Mouse (Mus musculus): ENCODE data around the gene Mcm5. TPM values are rescaled to one million over a fixed set of nuclear protein-coding genes. Genes with fewer than 3 reads are reported as not detected.

Mcm5 gene
- 76.2 and 86.5 TPM in 2 replicates for polyA plus RNA-seq (2012; rRNA removed)

GRCm38 (mm10) chr8:75109236-75109967 is at the start of gene Mcm5:
TSS of gene Mcm5 (plus strand) at chr8:75109569.

DNA sequence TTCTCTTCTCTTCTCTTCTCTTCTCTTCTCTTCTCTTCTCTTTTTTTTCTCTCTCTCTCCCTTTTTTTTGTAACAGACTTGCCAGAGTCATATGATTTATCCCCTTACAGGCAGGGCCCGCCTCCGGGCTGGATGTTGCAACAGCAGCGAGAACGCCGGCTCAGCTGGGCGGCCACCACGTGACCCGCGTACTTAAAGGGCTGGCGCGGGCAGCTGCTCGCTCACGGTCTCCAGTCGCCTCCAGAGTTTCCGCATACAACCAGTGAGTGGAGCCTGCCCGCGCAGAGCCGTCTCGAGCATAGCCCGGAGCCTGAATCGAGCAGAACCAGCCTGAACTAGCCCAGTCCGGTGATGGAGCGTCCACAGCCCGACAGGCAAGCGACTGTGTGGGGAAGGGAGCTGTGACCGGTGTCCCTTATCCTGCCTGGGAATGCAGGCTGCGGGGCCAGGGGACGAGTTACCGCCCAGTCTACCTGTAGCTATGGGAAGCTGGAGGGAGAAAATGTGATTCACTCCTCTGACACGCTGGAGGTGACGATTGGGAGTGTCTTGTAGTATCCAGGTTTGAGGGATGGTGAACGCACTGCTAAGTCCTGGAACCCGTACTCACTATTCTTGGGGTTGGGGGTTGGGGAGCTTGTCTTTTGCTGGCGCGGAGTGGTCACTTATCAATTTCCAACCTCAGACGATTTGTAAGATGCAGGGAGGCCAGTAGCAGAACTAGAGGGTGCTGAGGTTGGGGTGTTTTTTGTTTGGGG is 15.8 kb upstream of the Mcm5 start, which contains the start of gene Hmox1:
TSS of gene Hmox1 (plus strand) at position 223 of the 758 bp plus-strand sequence.

Other genes with a start within 250 kb of the Mcm5 start
- gene Isx, start 236.4 kb upstream of the Mcm5 start, polyA plus RNA-seq (2012; rRNA removed): not detected in 2 replicates
- 70.9 and 81.7 TPM in 2 replicates for gene Hmgxb4, start 116.2 kb upstream of the Mcm5 start, polyA plus RNA-seq (2012; rRNA removed)
- gene Tom1, start 75.9 kb upstream of the Mcm5 start, polyA plus RNA-seq (2012; rRNA removed): 19.3 and 27.9 TPM in 2 replicates
- gene Hmox1, start 15.9 kb upstream of the Mcm5 start, polyA plus RNA-seq (2012; rRNA removed): 13.0 and 16.5 TPM in 2 replicates
- gene Rasd2, start 104.4 kb downstream of the Mcm5 start, polyA plus RNA-seq (2012; rRNA removed): 0.77 and 1.4 TPM in 2 replicates